Mouse (Mus musculus) testis, postnatal 14 days (tissue): ENCODE measurements around the gene Tango6.

ENCODE experiments used
- DNase-seq: peaks from one replicate; pipeline ENCODE4 v3.0.0; 2021; ENCODE audit warnings: low spot score

The Tango6 gene

GRCm38 (mm10) chr8:106817171-106817545, 134.3 kb downstream of the Tango6 start:
- DNase-seq = no peak

- no peak for DNase-seq
Measured at GRCm38 (mm10) chr8:106818626-106819515, 136.0 kb downstream of the Tango6 start.

- no peak for DNase-seq
Measured at GRCm38 (mm10) chr8:106819581-106819980, 136.7 kb downstream of the Tango6 start.

- no peak for DNase-seq
Measured at GRCm38 (mm10) chr8:106820553-106821515, 138.0 kb downstream of the Tango6 start.

- no peak for DNase-seq
Measured at GRCm38 (mm10) chr8:106828921-106829320, 146.1 kb downstream of the Tango6 start.

- no peak for DNase-seq
Measured at GRCm38 (mm10) chr8:106829526-106830045, 146.7 kb downstream of the Tango6 start.

- DNase-seq = no peak
Measured at GRCm38 (mm10) chr8:106834899-106835298, 152.0 kb downstream of the Tango6 start.

GRCm38 (mm10) chr8:106836525-106836924, 153.7 kb downstream of the Tango6 start:
- DNase-seq = no peak

GRCm38 (mm10) chr8:106838803-106839202, 155.9 kb downstream of the Tango6 start:
- no peak for DNase-seq

- no peak for DNase-seq
Measured at GRCm38 (mm10) chr8:106839209-106840001, 156.5 kb downstream of the Tango6 start.

GRCm38 (mm10) chr8:106850034-106850433, 167.2 kb downstream of the Tango6 start:
- DNase-seq = no peak

- DNase-seq = no peak
Measured at GRCm38 (mm10) chr8:106854534-106855241, 171.8 kb downstream of the Tango6 start.

GRCm38 (mm10) chr8:106855242-106855562, 172.3 kb downstream of the Tango6 start:
- no peak for DNase-seq

- no peak for DNase-seq
Measured at GRCm38 (mm10) chr8:106862845-106863244, 180.0 kb downstream of the Tango6 start.

- no peak for DNase-seq
Measured at GRCm38 (mm10) chr8:106865354-106865753, 182.5 kb downstream of the Tango6 start.

GRCm38 (mm10) chr8:106870051-106870450, 187.2 kb downstream of the Tango6 start, which contains the start of gene Has3:
Gene Has3, plus strand, starts transcription at chr8:106870242.
- no peak for DNase-seq

- DNase-seq = peak; percentile 41
Measured at GRCm38 (mm10) chr8:106870537-106871327, 187.9 kb downstream of the Tango6 start.

- DNase-seq = no peak
Measured at GRCm38 (mm10) chr8:106871328-106871926, 188.6 kb downstream of the Tango6 start.

- peak; percentile 44 for DNase-seq
Measured at GRCm38 (mm10) chr8:106871931-106872371, 189.1 kb downstream of the Tango6 start.
